Mouse (Mus musculus): Measurements from ENCODE around the gene Dnah8.
"Not testable (repeated sequence)": the region's sequence is repeated elsewhere in the genome, so short reads cannot be mapped to it uniquely, and the experiment has no call there.

The Dnah8 gene

DNA sequence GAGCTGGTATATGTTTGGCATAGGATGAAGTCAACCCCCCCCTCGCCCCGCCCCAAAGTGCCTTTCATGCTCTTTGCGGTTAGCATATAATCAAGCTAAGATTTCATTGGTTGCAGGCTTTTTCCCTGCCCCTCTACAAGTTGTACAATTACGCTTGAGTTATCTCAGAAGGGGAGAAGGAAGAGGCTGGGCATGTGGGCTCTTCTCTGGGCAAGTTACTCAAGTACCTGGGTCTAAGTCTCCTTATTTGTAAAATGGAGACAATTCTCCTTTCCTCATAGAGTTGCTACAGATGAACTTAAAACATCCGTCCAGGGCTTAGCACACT lies 14.2 kb upstream of the Dnah8 start:
- no peak for DNase-seq

DNA sequence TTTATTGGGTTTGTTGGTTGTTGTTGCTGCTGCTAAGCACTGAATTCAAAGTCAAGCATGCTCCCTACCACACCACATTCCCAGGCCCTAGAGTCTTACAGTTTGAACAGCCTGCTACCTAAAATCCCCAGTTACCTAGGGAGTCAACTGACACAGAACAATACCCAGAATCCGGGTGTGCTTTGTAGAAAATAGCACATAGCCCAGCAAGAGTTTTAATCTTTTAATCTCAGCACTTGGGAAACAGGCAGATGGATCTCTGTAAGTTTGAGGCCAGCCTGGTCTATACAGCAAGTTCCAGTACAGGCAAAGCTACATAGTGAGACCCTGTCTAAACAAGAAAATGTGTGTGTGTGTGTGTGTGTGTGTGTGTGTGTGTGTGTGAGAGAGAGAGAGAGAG lies 13.4 kb upstream of the Dnah8 start:
- no peak for DNase-seq

DNA sequence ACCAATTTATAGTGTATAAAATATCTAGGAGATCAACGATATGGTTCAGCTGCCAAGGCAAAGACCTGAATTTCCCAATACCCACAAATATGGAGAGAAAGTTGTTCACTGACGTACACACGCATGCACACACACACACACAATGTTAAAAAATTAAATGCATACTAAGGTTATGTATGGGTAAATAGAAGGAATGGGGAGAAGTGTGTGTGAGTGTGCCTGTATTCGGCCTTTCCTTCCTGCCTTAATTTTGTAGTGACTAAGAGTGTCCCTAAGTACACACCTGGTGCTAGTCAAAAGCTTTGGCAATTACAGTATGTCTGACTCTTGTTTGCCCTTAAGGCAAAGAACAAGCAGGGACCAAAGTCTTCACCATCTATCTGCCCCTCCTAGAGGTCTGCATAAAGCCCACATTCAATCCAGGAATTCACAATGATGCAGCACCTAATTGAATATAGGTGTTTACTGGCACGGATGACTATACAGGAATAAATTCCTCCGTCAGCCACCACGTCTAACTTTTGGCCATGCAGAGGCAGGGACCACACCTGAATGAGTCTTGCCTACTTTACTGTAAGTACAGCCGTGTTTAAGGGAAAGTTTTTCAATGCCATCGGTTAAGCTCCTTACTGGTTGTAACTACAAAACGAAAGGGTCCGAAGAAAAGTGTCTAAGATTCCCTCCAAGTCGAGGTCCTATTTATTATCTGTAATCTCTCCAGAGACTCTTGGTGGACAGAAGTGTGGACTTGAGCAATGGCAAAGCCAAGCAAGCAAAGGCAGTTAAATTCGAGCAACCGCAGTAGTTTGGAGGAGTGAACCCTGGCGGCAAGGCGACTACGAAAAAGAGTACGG lies 12.7 kb upstream of the Dnah8 start:
- no peak for DNase-seq

DNA sequence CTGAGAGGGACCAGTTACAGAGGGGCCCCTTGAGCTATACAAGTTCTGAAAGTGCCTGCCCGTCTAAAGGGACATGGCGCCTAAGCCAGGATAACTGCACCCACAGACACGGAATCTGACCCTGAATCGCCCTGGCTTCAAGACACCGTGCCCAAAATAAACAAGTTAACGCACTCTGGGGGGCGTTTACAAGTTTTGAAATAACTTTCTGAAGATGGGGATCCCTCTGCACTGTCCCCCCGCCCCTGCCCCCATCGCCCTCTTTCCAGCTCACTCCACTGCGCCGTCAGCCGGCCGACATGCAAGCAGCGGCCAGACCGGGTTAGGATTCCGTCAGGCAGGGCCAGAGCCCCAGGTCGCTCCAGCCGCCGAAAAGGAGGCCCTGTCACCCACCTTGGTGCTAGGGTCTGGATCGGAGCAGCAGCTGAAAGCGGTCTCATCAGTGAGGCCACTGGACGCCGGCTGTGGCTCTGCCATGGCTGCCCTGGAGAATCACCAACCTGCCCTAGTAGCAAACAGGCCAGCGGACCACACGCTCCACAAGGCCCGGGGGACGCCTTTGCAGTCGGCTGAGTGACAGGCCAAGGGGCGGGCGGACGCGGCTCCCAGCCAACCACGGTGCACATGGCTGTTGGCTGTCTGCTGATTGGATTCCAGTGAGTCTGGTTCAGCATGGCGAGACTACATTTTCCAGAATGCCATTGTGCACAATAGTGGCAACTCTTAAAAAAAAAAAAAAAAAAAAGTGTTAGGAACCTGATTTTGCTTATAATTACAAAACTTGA lies 11.9 kb upstream of the Dnah8 start:
- peak; percentile 100 for DNase-seq

DNA sequence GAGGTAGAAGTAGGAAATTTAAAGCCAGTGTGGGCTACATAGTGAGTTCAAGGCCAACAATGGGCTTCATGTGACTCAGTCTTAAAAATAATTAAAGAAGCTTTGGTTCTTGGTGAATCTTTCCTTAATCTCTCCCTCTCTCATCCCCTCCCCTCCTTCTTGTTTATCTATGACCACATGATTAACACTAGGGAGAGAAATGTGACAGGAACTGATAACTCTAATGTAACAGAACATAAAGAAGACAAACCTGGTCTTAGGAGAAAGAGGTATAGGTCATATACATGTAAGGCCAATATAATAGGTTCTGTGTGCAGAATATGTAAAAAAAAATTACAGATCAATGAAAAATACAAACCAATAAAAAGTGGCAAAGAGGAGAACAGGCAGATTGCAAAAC lies 10.8 kb upstream of the Dnah8 start:
- DNase-seq, result no peak

DNA sequence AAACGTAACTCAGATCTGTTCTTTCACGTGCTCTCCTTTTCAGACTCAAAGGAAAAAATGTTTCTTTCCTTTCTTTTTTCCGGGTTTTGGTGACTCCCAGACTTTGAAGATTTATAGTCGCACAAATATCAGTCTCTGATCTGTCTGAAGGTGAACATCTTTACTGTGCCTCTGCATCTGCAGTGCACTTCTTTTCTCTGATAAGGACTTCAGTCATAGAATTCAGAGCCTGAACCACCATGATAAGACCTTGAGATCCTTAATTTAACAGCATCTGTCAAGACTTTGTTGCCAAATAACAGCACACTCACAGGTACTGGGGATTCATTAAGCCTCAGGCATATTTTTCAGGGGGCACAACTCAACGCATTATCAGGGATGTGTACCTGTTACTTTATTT lies 8.0 kb upstream of the Dnah8 start:
- no peak for DNase-seq

DNA sequence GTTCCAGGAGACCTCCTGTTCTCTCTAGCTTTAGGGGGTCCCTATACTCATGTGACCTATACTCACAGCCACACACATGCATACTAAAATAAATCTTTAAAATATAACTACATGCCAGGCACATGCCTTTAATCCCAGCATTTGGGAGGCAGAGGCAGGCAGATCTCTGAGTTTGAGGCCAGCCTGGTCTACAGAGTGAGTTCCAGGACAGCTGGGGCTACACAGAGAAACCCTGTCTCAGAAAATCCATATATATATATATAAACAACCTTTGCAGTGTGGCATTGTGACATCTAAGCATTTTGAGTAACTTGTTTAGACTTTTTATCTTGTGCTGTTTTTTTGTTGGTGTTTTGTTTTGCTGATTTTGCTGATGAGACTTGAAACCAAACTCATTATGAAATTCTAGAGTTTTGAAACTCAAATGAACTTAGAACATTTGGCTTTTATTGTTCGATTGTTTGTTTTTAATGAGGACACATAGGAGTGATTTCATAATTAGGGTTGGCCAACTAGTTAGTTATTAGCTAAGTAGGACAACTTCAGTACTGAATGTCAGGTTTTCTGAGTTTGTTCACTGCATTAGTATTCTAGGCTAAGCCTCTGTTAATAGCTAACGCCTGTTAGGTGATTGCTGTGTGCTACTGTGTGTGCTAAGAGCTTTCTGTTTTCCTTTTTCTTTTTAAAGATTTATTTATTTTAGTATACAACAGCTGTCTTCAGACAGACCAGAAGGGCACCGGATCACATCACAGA lies 5.8 kb upstream of the Dnah8 start:
- no peak for DNase-seq

DNA sequence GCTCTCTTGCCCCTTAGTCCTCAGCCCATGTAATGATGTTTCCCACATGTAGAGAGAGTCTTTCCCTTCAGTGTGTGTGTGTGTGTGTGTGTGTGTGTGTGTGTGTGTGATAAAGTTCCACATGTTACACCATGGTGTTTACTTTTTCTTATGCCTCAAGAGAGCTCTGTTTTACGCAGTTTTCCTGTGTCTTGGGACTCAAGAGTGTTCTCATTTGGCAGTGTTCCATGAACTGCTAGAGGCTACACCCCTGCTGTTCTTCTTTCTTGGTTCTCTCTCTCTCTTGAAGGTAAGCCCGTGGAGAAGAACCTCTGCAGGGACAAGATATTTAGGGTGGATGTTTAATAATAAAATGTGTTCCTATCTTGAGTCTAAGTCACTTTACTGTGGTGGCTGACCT lies 5.0 kb upstream of the Dnah8 start:
- no peak for DNase-seq

DNA sequence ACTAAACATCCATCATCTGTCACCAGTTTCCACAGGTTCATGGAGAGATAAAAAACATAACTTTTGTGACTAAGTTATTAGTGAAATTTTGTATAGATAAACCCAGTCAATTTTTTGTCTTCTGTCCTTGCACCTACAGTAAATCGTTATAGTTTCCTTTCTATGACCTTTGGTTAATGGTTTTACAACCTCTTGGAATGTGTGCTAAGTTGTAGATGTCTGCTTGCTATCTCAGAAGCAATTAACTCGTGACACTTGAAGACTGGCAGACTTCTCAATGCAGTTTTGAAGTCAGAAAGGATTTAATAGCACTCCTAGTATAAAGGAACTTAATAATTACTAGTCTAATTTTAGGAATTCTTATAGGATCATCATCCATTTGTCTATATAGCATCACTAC lies 3.6 kb upstream of the Dnah8 start:
- DNase-seq, result no peak

DNA sequence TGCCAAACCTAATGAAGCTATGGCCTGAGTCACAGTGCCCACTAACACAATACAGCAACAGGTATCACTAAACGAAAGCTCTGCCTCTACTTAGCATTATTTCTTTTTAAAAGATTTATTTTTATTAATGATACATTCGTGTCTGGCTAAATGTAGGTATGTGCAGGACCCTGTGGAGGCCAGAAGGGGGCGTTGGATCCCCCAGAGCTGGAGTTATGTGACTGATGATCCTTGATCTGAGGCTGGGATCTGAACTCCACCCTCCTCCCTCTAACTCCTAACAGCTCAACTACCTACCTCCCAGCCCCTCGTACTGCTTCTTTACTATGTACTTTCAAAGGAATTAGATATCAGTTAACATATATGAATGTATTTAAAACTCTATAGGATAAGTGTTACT lies 2.7 kb upstream of the Dnah8 start:
- DNase-seq, result no peak

DNA sequence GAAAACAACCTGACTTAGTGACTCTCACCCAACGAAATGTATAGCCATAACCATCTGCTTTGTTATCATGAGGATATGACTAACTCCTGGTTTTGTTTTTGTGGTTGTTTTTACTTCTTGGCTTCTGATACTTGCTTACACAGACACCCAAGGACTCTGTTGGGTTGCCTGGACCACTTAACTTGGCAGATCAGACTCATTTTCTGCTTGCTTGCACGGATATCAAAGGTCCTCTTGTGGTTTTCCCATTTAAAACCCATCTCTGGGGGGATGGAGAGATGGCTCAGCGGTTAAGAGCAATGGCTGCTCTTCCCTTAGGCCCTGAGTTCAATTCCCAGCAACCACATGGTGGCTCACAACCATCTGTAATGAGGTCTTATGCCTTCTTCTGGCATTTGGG lies 954 bp upstream of the Dnah8 start:
- no peak for DNase-seq

DNA sequence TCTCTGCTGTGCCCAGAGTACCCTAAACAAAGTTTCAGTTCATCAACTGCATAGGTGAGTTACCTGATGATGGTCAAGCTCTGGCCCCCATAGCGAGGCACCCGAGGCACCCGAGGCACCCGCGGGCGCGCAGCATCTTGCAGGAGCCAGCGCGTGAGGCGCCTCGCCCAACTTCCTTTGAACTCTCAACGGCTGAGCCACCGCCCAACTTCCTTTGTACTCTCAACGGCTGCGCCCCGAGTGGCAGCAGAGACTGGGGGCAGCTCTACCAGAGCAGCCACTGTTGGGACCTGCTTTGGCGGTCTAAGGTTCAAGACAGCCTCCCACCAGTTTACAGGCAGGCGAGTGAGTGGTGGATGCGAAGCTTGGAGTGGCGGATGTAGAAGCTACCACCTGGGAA lies 2.6 kb downstream of the Dnah8 start, which contains the start of gene Glo1:
TSS of gene Glo1 (minus strand) at position 153 of the 400 bp plus-strand sequence.
- DNase-seq, result not testable (repeated sequence)

DNA sequence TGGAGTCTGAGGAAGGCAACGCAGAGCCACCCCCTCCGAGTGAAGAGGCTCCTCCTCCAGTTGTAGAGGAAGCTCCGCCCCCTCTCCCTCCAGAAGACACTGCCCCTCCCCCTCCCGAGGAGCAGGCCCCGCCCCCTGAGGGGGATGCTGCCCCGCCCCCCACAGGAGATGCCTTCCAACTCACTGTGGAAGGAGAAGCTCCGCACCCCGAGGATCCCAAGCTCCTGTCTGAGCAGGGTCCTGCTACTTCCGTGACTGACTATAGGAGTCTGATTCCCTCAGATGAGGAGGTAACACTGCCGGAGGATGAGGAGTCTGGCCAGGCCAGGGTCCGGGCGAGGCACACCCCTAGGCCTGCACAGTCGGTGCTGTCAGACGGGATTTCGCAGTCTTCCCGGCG lies 11.2 kb downstream of the Dnah8 start:
- no peak for DNase-seq

DNA sequence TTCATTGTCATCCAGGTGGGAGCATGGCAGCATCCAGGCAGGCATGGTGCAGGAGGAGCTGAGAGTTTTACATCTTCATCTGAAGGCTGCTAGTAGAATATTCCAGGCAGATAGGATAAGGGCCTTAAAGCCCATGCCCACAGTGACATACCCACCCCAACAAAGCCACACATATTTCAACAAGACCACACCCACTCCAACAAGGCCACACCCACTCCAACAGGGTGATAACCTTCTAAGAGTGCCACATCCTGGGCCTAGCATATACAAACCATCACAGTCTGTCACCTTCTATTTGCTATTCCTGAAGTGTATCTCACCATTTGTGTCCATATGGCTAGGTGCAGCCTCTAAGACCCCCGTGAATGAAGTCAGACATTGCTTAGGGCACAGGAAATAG lies 13.6 kb downstream of the Dnah8 start:
- no peak for DNase-seq

DNA sequence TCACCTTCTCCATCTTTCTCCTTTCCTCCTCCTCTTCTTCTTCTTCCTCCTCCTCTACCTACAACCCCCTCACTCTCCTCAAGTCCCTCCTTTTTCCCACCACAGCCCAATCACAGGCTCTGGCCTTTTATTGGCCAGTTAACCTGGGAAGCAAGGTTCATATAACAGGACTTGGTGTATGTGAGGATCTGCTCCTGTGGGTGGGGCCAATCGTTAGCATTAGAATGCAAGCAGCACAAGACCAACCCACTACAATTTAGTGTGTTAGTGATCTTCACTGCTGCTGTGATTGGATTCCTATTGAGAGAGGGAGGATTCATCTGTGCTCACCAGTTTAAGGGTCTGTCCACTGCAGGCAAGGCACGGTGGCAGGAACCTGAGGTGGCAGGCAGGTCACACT lies 14.8 kb downstream of the Dnah8 start:
- DNase-seq, result no peak

DNA sequence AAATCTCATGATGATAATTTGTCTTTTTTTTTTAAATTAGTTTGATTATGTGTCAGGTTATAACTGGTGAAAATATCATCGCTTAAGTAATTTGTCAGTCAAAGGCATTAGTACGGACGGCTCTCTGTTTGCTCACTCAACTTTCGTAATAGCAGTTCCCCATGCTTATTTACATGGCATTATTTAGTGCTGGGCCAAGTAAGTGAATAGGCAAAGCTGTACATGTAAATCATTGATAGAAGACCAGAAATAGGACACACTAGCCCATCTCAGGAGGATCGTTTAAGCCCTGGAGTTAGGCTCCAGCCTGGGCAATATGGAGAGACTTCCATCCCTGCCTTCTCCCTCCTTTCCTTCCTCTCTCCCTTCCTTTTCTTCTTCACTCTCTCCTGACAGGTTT lies 16.7 kb downstream of the Dnah8 start:
- no peak for DNase-seq

DNA sequence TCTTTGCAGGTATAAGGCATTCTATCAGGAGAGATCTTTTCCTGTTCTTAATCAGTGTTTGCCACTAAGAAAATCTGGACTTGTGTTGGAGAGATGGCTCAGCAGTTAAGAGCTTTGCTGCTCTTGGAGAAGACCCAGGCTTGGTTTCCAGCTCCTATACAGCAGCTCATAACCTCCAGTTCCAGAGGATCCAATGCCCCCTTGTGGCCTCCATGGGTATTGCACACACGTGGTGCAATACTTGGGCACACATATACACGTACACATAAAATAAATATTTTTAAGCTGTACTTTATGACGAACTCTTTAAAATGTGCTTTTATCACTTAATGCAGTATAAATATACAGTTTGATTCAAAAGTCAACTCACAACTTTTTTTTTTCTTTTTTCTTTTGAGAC lies 24.6 kb downstream of the Dnah8 start:
- no peak for DNase-seq

DNA sequence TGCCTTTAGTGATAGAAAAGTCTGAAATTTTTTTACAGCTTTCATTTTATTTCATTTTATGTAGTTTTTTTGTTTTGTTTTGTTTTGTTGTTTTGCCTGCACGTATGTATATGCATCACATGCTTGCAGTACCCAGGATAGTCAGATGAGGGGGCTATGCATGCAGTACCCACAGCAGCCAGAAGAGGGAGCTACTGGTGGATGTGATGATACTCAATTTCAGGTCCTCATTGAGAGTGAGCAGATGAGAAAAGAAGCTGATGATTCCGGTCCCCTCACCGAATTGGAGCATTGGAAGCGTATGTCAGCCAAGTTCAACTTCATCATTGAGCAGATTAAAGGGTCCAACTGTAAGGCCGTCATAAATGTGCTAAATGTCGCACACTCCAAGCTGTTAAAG lies 28.9 kb downstream of the Dnah8 start:
- DNase-seq, result no peak

DNA sequence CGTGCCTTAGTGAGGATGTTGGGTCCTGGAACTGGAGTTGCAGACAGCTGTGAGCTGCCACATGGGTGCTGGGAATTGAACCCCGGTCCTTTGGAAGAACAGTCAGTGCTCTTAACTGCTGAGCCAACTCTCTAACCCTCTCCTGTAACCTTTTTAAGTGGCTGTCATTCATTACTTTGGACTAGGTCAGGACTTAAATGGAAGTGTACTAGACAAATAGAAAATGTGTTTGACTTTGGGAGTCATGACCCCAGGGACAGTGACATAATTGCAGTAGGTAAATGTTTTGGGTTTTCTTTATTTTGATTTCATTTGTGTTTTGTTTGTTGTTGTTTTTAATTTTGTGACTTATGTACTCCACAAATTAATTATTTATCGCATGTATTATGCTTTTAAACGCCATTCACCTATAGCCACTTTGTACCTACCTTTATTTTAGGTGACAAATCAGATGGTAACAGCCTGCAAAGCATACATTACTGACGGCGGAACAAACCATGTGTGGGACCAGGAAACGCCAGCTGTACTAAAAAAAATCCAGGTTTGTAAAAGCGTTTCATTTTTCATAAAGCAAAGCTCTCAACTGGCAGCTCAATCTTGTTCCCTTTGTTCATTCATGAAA lies 33.5 kb downstream of the Dnah8 start:
- DNase-seq, result no peak

DNA sequence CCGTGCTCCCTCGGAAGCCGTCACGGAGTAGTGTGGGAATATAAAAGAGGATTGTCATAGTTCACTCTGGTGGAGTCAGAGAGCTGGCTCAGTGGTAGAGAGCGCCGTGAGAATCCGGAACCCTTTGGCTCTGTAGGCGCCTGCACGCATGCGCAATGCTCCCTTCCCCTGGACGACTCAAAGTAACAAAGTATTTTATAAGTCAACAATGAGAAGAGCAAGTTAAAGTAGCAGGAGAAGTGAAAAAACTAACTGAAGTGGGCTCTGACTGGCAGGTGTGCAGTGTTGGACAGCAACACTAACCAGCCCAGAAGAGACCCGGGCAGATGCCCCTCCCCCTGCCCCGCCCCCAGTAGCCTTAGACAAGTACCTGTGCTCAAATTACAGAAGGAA lies 34.0 kb downstream of the Dnah8 start:
- peak; percentile 70 for DNase-seq

DNA sequence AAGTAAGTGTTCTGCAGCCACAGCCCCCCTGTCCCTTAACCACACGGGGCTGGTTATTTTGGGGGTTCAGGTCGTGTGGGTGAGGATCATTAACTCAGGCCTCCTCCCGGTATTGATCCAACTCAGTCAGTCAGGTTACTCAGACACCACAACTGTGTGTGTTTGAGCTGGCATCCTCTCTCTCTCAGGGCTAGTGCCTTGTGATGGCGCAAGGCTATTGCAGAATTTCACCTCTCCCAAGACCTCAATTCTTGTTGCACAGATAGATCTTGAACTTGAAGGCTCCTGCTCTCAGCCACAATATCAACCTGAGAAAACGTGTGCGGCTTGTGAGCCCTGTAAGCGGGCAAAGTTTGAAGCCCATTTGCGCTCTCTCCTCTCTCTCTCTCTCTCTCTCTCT lies 38.0 kb downstream of the Dnah8 start:
- DNase-seq, result no peak

DNA sequence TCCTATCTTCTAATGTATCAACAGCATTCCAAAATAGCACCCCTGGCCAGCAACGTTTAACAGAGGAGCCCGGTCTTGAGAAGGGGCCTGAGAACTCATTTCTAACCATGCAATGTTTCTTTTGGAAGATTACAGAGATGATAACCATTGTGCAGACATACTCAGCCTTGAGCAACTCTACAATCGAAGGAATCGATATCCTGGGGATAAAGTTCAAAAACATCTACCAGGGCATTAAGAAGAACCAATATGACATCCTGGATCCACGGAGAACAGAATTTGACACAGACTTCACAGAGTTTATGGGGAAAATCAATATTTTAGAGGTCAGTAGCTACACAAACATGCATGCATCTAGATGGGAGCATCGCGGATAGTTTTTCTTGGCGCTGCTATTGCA lies 39.0 kb downstream of the Dnah8 start:
- no peak for DNase-seq

DNA sequence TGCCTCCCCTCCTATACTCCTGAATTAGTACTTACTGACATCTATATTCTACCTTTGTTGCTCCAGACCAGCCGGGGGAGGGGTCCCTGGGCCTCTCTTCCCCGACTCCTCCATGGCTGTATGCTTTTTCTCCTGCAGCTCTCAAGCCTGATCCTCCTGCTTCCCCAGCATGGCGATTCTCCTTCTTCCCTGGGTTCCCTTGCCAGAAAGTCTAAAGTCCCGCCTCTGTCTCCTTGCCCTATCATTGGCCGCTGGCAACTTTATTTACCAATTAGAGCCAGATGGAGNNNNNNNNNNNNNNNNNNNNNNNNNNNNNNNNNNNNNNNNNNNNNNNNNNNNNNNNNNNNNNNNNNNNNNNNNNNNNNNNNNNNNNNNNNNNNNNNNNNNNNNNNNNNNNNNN lies 40.7 kb downstream of the Dnah8 start:
- DNase-seq, result no peak
